Mouse (Mus musculus): ENCODE results near the gene Rere. TPM values are rescaled to one million over a fixed set of nuclear protein-coding genes. Genes with fewer than 3 reads are reported as not detected.
"Not testable (repeated sequence)": the region's sequence is repeated elsewhere in the genome, so short reads cannot be mapped to it uniquely, and the experiment has no call there.

Rere gene
- polyA plus RNA-seq, 1 experiment from 2014 or later: 39.0 TPM

GRCm38 (mm10) chr4:150275531-150275930 is 5.9 kb upstream of the Rere start:
- Histone ChIP-seq H3K4me2 (no peak overlapping the region), H3K4me3 (no peak overlapping the region), H3K4me1 (replicated peaks) (peaks cover 23% of the 10 kb centered on the region), H3K9ac (no peak overlapping the region), H3K9me3 (no peaks in the 10 kb centered on the region), H3K27ac (no peak overlapping the region), H3K36me3 (no peaks in the 10 kb centered on the region), H3K27me3 (no peaks in the 10 kb centered on the region)
- WGBS: 81% methylated on average over 5 of the region's 5 CpGs
- no peak for ATAC-seq (ENCODE audit: low FRiP score)

GRCm38 (mm10) chr4:150279336-150279735 is 2.1 kb upstream of the Rere start:
- peaks cover 16% of the 10 kb centered on the region for H3K4me1 ChIP-seq (replicated peaks)
- ATAC-seq (ENCODE audit: low FRiP score); H3K9me3 ChIP-seq; H3K27me3 ChIP-seq; H3K9ac ChIP-seq; H3K36me3 ChIP-seq; H3K27ac ChIP-seq; H3K4me2 ChIP-seq; H3K4me3 ChIP-seq: not testable (repeated sequence)
- WGBS: 80% methylated on average over 7 of the region's 7 CpGs

- no peak for ATAC-seq (ENCODE audit: low FRiP score)
- H3K4me3 ChIP-seq: no peak overlapping the region
- no peaks in the 10 kb centered on the region for H3K36me3 ChIP-seq
- no peak overlapping the region for H3K4me2 ChIP-seq
- peaks cover 20% of the 10 kb centered on the region for H3K4me1 ChIP-seq (replicated peaks)
- whole genome bisulfite sequencing: 56% methylated on average over 2 of the region's 2 CpGs
- H3K9me3 ChIP-seq: no peaks in the 10 kb centered on the region
- H3K27me3 ChIP-seq: no peaks in the 10 kb centered on the region
- H3K27ac ChIP-seq: peak overlapping the region; percentile 98; the same call in 1 of the 2 replicates
- H3K9ac ChIP-seq: no peak overlapping the region
These were observed 1.4 kb upstream of the Rere start for GRCm38 (mm10) chr4:150280002-150280401.

GRCm38 (mm10) chr4:150280459-150280858 is 987 bp upstream of the Rere start:
- 44% methylated on average over 4 of the region's 4 CpGs for WGBS
- Histone ChIP-seq H3K4me2 (peak overlapping the region; percentile 63), H3K4me1 (replicated peaks) (peaks cover 22% of the 10 kb centered on the region)

GRCm38 (mm10) chr4:150281891-150282630 is 615 bp downstream of the Rere start:
- H3K9ac ChIP-seq: peak overlapping the region; percentile 100
- H3K9me3 ChIP-seq: no peaks in the 10 kb centered on the region
- H3K4me2 ChIP-seq: peak overlapping the region; percentile 78
- no peaks in the 10 kb centered on the region for H3K27me3 ChIP-seq
- WGBS: 1% methylated on average over 50 of the region's 50 CpGs
- peak; percentile 26; the same call in 1 of the 2 replicates for ATAC-seq (ENCODE audit: low FRiP score)
- peak overlapping the region; percentile 100 for H3K4me3 ChIP-seq
- H3K36me3 ChIP-seq: no peaks in the 10 kb centered on the region
- H3K4me1 ChIP-seq (replicated peaks): peaks cover 33% of the 10 kb centered on the region
- peak overlapping the region; percentile 96 for H3K27ac ChIP-seq

More at GRCm38 (mm10) chr4:150280459-150280858, 987 bp upstream of the Rere start:
- peak overlapping the region; percentile 98 for H3K27ac ChIP-seq
- H3K27me3 ChIP-seq: no peaks in the 10 kb centered on the region
- H3K9ac ChIP-seq: no peak overlapping the region
- no peaks in the 10 kb centered on the region for H3K9me3 ChIP-seq
- ATAC-seq (ENCODE audit: low FRiP score): no peak
- no peaks in the 10 kb centered on the region for H3K36me3 ChIP-seq
- H3K4me3 ChIP-seq: peak overlapping the region; percentile 100

- WGBS: 5% methylated on average over 5 of the region's 5 CpGs
- no peak for ATAC-seq (ENCODE audit: low FRiP score)
- Histone ChIP-seq H3K4me1 (replicated peaks) (peaks cover 37% of the 10 kb centered on the region), H3K27me3 (no peaks in the 10 kb centered on the region), H3K36me3 (no peaks in the 10 kb centered on the region), H3K9me3 (no peaks in the 10 kb centered on the region), H3K4me2 (peak overlapping the region; percentile 78), H3K27ac (peak overlapping the region; percentile 96), H3K9ac (peak overlapping the region; percentile 100), H3K4me3 (peak overlapping the region; percentile 100)
These were observed 1.3 kb downstream of the Rere start for GRCm38 (mm10) chr4:150282631-150283334.

GRCm38 (mm10) chr4:150283335-150283638 is 1.8 kb downstream of the Rere start:
- ATAC-seq (ENCODE audit: low FRiP score): no peak
- Histone ChIP-seq H3K36me3 (no peaks in the 10 kb centered on the region), H3K9ac (peak overlapping the region; percentile 100), H3K4me2 (peak overlapping the region; percentile 78), H3K4me1 (replicated peaks) (peaks cover 40% of the 10 kb centered on the region), H3K27ac (peak overlapping the region; percentile 96), H3K4me3 (peak overlapping the region; percentile 100), H3K9me3 (no peaks in the 10 kb centered on the region), H3K27me3 (no peaks in the 10 kb centered on the region)
- 12% methylated on average over 2 of the region's 2 CpGs for WGBS

GRCm38 (mm10) chr4:150283993-150284392 is 2.5 kb downstream of the Rere start:
- Histone ChIP-seq H3K4me2 (peak overlapping the region; percentile 78), H3K9me3 (no peaks in the 10 kb centered on the region), H3K27ac (peak overlapping the region; percentile 96), H3K27me3 (no peaks in the 10 kb centered on the region), H3K4me3 (peak overlapping the region; percentile 100), H3K36me3 (no peaks in the 10 kb centered on the region), H3K9ac (peak overlapping the region; percentile 100), H3K4me1 (replicated peaks) (peaks cover 47% of the 10 kb centered on the region)
- no peak for ATAC-seq (ENCODE audit: low FRiP score)
- WGBS: 2% methylated on average over 6 of the region's 6 CpGs

- 86% methylated on average over 8 of the region's 8 CpGs for WGBS
- no peak for ATAC-seq (ENCODE audit: low FRiP score)
- H3K4me2 ChIP-seq: no peak overlapping the region
- no peak overlapping the region for H3K9ac ChIP-seq
- H3K36me3 ChIP-seq: peaks cover 14% of the 10 kb centered on the region
- no peak overlapping the region for H3K27ac ChIP-seq
- H3K4me1 ChIP-seq (replicated peaks): peaks cover 51% of the 10 kb centered on the region
- H3K9me3 ChIP-seq: no peaks in the 10 kb centered on the region
- no peak overlapping the region for H3K4me3 ChIP-seq
- H3K27me3 ChIP-seq: no peaks in the 10 kb centered on the region
These were observed 5.5 kb downstream of the Rere start for GRCm38 (mm10) chr4:150286980-150287379.

GRCm38 (mm10) chr4:150287463-150287862 is 6.0 kb downstream of the Rere start:
- not testable (repeated sequence) for H3K4me3 ChIP-seq; H3K27me3 ChIP-seq; ATAC-seq (ENCODE audit: low FRiP score); H3K9ac ChIP-seq; H3K27ac ChIP-seq; H3K4me2 ChIP-seq; H3K9me3 ChIP-seq
- Histone ChIP-seq H3K4me1 (replicated peaks) (peaks cover 51% of the 10 kb centered on the region), H3K36me3 (peaks cover 14% of the 10 kb centered on the region)
- WGBS: 75% methylated on average over 1 of the region's 1 CpGs

- ATAC-seq (ENCODE audit: low FRiP score): no peak
- Histone ChIP-seq H3K9me3 (no peaks in the 10 kb centered on the region), H3K36me3 (peaks cover 14% of the 10 kb centered on the region), H3K4me2 (no peak overlapping the region), H3K27ac (no peak overlapping the region), H3K9ac (no peak overlapping the region), H3K4me1 (replicated peaks) (peaks cover 25% of the 10 kb centered on the region), H3K4me3 (no peak overlapping the region), H3K27me3 (no peaks in the 10 kb centered on the region)
- 91% methylated on average over 3 of the region's 3 CpGs for WGBS
These were observed 10.5 kb downstream of the Rere start for GRCm38 (mm10) chr4:150291900-150292299.

GRCm38 (mm10) chr4:150294870-150295269 is 13.4 kb downstream of the Rere start:
- Histone ChIP-seq H3K27me3 (no peaks in the 10 kb centered on the region), H3K4me3 (no peak overlapping the region), H3K9ac (no peak overlapping the region), H3K27ac (no peak overlapping the region), H3K36me3 (peaks cover 14% of the 10 kb centered on the region), H3K9me3 (no peaks in the 10 kb centered on the region), H3K4me1 (replicated peaks) (peaks cover 5% of the 10 kb centered on the region), H3K4me2 (no peak overlapping the region)
- WGBS: 90% methylated on average over 7 of the region's 7 CpGs
- ATAC-seq (ENCODE audit: low FRiP score): no peak

Measured in hindbrain, embryonic 13.5 days (tissue).